Mouse (Mus musculus) thymus, adult 2 months (tissue): ENCODE data around the gene Cysrt1. TPM values are rescaled to one million over a fixed set of nuclear protein-coding genes. Genes with fewer than 3 reads are reported as not detected.

ENCODE experiments used
- DNase-seq: peaks from one replicate; pipeline ENCODE4 v3.0.0; 2021
- H3K27ac ChIP-seq: fragments of 200-500 bp; 2 replicates; pipeline ENCODE4 v1.5.1; 2012; ENCODE audit warnings: low read length, control low read depth; ENCODE audit not compliant: control insufficient read depth, insufficient read depth
- H3K27me3 ChIP-seq: fragments of 200-500 bp; 2 replicates; pipeline ENCODE4 v1.6.1; 2012; ENCODE audit warnings: mild to moderate bottlenecking, low read length, moderate library complexity, mixed read lengths; ENCODE audit not compliant: control insufficient read depth, insufficient read depth
- H3K36me3 ChIP-seq: fragments of 200-500 bp; 2 replicates; pipeline ENCODE4 v1.6.1; 2012; ENCODE audit warnings: mild to moderate bottlenecking, low read length, moderate library complexity; ENCODE audit not compliant: control insufficient read depth, insufficient read depth
- H3K4me1 ChIP-seq: fragments of 200-500 bp; replicated peaks from 2 replicates; pipeline ENCODE4 v1.6.1; 2012; ENCODE audit warnings: low read length; ENCODE audit not compliant: control insufficient read depth, insufficient read depth
- H3K4me3 ChIP-seq: fragments of 200-500 bp; 2 replicates; pipeline ENCODE4 v1.5.1; 2012; ENCODE audit warnings: mild to moderate bottlenecking, low read length, control low read depth, moderate library complexity; ENCODE audit not compliant: control insufficient read depth, insufficient read depth
- CTCF ChIP-seq: fragments of 200-500 bp; IDR thresholded peaks from 2 replicates; pipeline ENCODE4 v1.5.1; 2012; ENCODE audit warnings: mild to moderate bottlenecking, control low read depth, low read length, moderate library complexity, borderline replicate concordance; ENCODE audit not compliant: control insufficient read depth, poor library complexity, insufficient read depth; ENCODE audit errors: extremely low read depth
- POLR2A ChIP-seq: fragments of 200-500 bp; IDR thresholded peaks from 2 replicates; pipeline ENCODE4 v1.6.1; 2012; ENCODE audit warnings: mild to moderate bottlenecking, low read length, control low read depth, moderate library complexity; ENCODE audit not compliant: control insufficient read depth, poor library complexity, insufficient read depth; ENCODE audit errors: extremely low read depth
- WGBS: fragments of 180-500 bp; shearing (Covaris S2); methylation state at CpG from one replicate; pipeline ENCODE4 v1.1.7; 2018; 5-methylcytosine and 5-hydroxymethylcytosine counted together
- polyA plus RNA-seq: library from polyadenylated mRNA; depleted of rRNA; stranded (reverse); fragments of >200 nt; gene quantifications from 2 replicates; pipeline ENCODE4 v1.2.3, GENCODE M21; 2012

Cysrt1 gene
- polyA plus RNA-seq, 1 experiment, result 2.1 TPM

DNA sequence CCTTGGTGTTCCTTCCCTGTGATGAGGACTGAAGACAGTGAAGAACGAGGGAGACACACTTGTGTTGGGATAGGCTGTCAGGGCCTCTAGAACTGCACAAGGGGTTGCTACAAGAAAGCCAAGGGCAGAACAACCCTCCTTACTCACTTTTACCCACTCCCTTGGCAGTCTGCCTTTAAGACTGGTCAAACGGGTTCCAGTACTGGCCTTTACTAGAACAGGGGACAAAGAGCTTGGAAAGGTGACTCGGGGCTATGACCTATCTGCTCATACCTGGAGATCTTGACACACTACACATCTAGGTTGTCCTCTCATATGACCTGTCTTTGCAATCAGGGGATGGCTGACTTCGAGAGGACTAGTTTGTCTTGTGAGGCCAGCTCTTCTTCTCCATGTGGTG, 4.7 kb downstream of the Cysrt1 start:
- Histone ChIP-seq H3K36me3 (no peaks in the 10 kb centered on the region), H3K27ac (no peak overlapping the region), H3K4me1 (peaks cover 20% of the 10 kb centered on the region), H3K4me3 (no peak overlapping the region), H3K27me3 (peaks cover 10% of the 10 kb centered on the region)
- no peak for TF ChIP-seq POLR2A
- TF ChIP-seq CTCF, result no peak
- no peak for DNase-seq
- WGBS, result 79% methylated on average over 4 of the region's 4 CpGs

DNA sequence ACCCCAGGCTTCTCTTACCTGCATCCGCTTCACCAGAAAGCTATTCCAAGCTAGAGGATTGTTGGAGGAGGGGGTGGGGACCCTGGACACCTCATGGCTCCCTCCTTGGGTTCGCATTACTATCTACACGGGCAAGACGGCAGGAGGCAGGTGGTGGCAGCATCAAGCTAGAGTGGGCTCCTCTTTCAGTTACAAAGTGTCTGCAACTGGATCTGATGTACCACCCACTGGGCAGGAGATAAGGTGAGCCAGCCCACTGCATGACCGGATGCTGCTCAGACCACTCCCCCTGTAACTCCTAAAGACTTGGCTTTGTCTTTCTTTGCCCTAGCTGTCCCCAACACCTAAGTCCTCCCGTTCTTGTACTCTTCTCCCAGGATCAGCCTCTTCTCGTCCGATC, 5.6 kb downstream of the Cysrt1 start, which contains the start of gene Rnf224:
Rnf224 (minus strand) TSS at position 174 of the 400 bp plus-strand sequence.
- Histone ChIP-seq H3K4me1 (peaks cover 13% of the 10 kb centered on the region), H3K36me3 (no peaks in the 10 kb centered on the region), H3K27ac (no peak within 1 kb of the TSS), H3K4me3 (no peak within 1 kb of the TSS), H3K27me3 (peaks cover 3% of the 10 kb centered on the region; the same call in 1 of the 2 replicates)
- no peak for DNase-seq
- no peak for TF ChIP-seq POLR2A
- TF ChIP-seq CTCF, result no peak
- 91% methylated on average over 8 of the region's 8 CpGs for WGBS

- 35% methylated on average over 5 of the region's 5 CpGs for WGBS
- H3K36me3 ChIP-seq, result no peaks in the 10 kb centered on the region
- DNase-seq, result no peak
- H3K4me3 ChIP-seq, result no peak overlapping the region
- no peak for TF ChIP-seq CTCF
- no peak for TF ChIP-seq POLR2A
- no peaks in the 10 kb centered on the region for H3K4me1 ChIP-seq
- H3K27ac ChIP-seq, result no peak overlapping the region
- no peaks in the 10 kb centered on the region; the same call in 1 of the 2 replicates for H3K27me3 ChIP-seq
Measured at GRCm38 (mm10) chr2:25234551-25235220, 7.6 kb downstream of the Cysrt1 start.

DNA sequence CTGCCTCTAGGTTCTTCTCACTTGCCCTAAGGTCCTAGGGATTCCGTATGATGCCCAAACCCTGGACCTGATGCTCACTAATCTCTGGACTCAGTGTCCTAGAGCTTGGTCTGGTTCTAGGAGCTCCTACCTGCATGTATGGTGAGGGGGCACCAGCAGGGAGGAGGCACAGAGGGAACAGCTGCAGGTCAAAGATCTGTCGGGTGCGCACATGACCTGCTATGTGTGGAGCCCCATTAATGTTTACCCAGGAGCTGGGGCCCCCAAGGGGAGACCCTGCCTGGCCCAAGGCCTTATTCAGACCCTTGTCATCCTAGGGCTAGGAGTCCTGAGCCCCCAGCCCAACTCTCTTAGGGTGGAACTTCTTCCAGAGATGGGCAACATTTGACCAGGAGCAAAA, 8.2 kb downstream of the Cysrt1 start, which contains the start of gene Slc34a3:
Slc34a3 (minus strand) TSS at position 315 of the 400 bp plus-strand sequence.
- 53% methylated on average over 3 of the region's 3 CpGs for WGBS
- Histone ChIP-seq H3K4me1 (peaks cover 1% of the 10 kb centered on the region; the same call in 1 of the 2 replicates), H3K4me3 (no peak within 1 kb of the TSS), H3K27me3 (no peaks in the 10 kb centered on the region; the same call in 1 of the 2 replicates), H3K27ac (no peak within 1 kb of the TSS), H3K36me3 (no peaks in the 10 kb centered on the region)
- DNase-seq, result no peak
- no peak for TF ChIP-seq POLR2A
- TF ChIP-seq CTCF, result no peak

- 16% methylated on average over 4 of the region's 4 CpGs for WGBS
- Histone ChIP-seq H3K36me3 (no peaks in the 10 kb centered on the region), H3K4me3 (no peak overlapping the region), H3K27ac (no peak overlapping the region), H3K27me3 (no peaks in the 10 kb centered on the region; the same call in 1 of the 2 replicates), H3K4me1 (peaks cover 5% of the 10 kb centered on the region)
- DNase-seq, result no peak
- TF ChIP-seq CTCF (no peak), POLR2A (no peak)
Measured at GRCm38 (mm10) chr2:25233421-25233820, 8.8 kb downstream of the Cysrt1 start.

DNA sequence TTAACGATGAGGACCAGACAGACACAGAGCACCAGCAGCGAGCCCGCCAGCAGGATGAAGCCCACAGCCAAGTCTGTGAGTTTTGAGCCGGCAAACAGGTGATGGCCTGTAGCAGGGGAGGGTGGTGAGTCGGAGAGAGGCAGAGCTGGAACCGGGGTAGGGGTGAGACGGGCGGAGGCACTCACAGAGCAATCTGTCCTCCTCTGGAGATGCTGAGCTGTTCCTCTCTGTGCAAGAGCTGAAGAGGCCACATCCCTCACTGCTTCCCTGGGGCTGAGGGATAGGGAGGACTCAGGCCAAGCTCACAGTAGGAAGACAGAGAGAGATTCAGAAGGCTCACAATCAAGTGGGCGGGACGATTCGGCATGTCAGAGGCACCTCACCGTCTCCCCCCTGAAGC, 11.2 kb downstream of the Cysrt1 start:
- no peaks in the 10 kb centered on the region for H3K36me3 ChIP-seq
- H3K27me3 ChIP-seq, result no peaks in the 10 kb centered on the region; the same call in 1 of the 2 replicates
- WGBS, result 94% methylated on average over 12 of the region's 12 CpGs

GRCm38 (mm10) chr2:25230581-25230980, 11.7 kb downstream of the Cysrt1 start:
- WGBS, result 94% methylated on average over 7 of the region's 7 CpGs

More for the DNA sequence above, 11.2 kb downstream of the Cysrt1 start:
- Histone ChIP-seq H3K27ac (no peak overlapping the region), H3K4me1 (peaks cover 5% of the 10 kb centered on the region), H3K4me3 (no peak overlapping the region)
- TF ChIP-seq POLR2A (no peak), CTCF (no peak)
- DNase-seq, result no peak

More at GRCm38 (mm10) chr2:25230581-25230980, 11.7 kb downstream of the Cysrt1 start:
- H3K27ac ChIP-seq, result no peak overlapping the region
- no peak for DNase-seq
- H3K4me3 ChIP-seq, result no peak overlapping the region
- no peak for TF ChIP-seq CTCF
- TF ChIP-seq POLR2A, result no peak
- H3K27me3 ChIP-seq, result no peaks in the 10 kb centered on the region; the same call in 1 of the 2 replicates
- H3K36me3 ChIP-seq, result no peaks in the 10 kb centered on the region
- peaks cover 5% of the 10 kb centered on the region for H3K4me1 ChIP-seq
